Mouse (Mus musculus): ENCODE results near the gene Lmntd1. TPM values are rescaled to one million over a fixed set of nuclear protein-coding genes. Genes with fewer than 3 reads are reported as not detected.

The Lmntd1 gene
- polyA plus RNA-seq, 1 experiment from 2014 or later, result not detected

DNA sequence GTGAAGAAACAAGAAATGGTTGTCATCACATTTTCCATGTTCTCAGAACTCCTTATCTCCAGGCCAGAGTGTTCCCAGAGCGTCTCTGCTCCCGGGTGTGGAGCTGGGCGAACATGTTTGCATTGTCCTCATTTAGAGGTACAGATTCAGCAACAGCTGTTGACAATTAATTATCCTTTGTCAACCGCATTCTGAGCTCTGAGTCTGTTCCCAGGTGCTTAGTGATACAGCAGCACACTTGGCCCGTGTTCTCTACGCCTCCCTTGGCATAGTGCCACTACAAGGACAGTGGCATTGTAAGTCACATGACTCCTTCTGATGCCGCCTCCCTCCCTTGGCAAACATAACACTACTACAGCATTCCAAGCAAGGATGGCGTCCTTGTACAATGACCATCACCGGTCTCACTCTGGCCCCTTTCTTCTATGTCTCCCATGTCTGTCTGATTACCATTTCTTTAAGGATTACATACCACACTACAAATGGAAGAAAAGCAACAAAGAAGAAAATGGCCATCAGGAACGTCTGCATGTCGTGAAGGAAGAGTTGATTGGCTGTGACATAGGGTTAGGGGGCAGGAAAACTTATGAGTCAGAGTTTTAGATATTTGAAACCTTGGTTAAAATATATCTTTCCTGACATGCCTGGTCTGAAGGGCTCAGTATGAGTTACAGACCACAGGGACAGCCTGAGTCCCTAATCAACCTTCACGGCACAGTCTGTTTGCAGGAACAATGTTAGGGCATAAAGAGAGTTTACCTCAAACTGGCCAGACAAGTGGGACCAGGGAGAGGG, 231.3 kb downstream of the Lmntd1 start:
- H3K9ac ChIP-seq (replicated peaks), result no peak overlapping the region
- no peaks in the 10 kb centered on the region for H3K36me3 ChIP-seq (replicated peaks; ENCODE audit: insufficient read depth, low read length)
- DNase-seq, result no peak
- H3K27ac ChIP-seq (ENCODE audit: low read depth), result no peak overlapping the region
- ATAC-seq, result no peak
- WGBS (ENCODE audit: insufficient replicate concordance), result 71% methylated on average over 12 of the region's 12 CpGs
- TF ChIP-seq CTCF (IDR thresholded peaks at IDR 0.05; ENCODE audit: low read depth) (no peak), EP300 (IDR thresholded peaks at IDR 0.05; ENCODE audit: low read depth) (no peak)
- no peak overlapping the region for H3K4me3 ChIP-seq (ENCODE audit: low read depth, low read length)
- H3K9me3 ChIP-seq (ENCODE audit: low read length), result no peaks in the 10 kb centered on the region
- no peaks in the 10 kb centered on the region for H3K27me3 ChIP-seq (ENCODE audit: insufficient read depth, low read length)
- no peaks in the 10 kb centered on the region for H3K4me1 ChIP-seq (ENCODE audit: insufficient read depth)
- no peak overlapping the region for H3K4me2 ChIP-seq (ENCODE audit: low read depth, low read length)

DNA sequence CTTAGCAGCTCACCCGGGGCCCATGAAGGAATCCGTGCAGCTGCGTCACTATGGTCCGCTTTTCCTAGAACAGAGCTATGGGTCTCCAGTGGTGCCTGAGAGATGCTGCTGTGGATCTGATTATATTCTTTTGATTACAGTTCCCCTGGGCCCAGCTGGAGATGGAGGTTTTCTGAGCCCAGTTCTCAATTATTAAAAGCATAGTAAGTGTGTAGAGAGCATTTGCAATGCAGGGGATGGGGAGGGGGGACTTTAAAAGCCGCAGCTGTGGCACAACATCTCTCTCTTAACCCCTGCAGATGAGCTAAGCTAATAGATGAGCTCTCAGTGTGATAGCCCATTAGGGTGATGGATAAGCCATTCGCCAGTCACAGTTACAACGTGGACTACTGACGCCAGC, 233.2 kb downstream of the Lmntd1 start:
- Histone ChIP-seq H3K4me1 (ENCODE audit: insufficient read depth) (no peaks in the 10 kb centered on the region), H3K4me2 (ENCODE audit: low read depth, low read length) (no peak overlapping the region), H3K9ac (replicated peaks) (no peak overlapping the region), H3K9me3 (ENCODE audit: low read length) (no peaks in the 10 kb centered on the region), H3K27ac (ENCODE audit: low read depth) (no peak overlapping the region), H3K4me3 (ENCODE audit: low read depth, low read length) (no peak overlapping the region), H3K36me3 (replicated peaks; ENCODE audit: insufficient read depth, low read length) (no peaks in the 10 kb centered on the region), H3K27me3 (ENCODE audit: insufficient read depth, low read length) (no peaks in the 10 kb centered on the region)
- 83% methylated on average over 8 of the region's 8 CpGs for WGBS (ENCODE audit: insufficient replicate concordance)
- ATAC-seq (no peak), DNase-seq (no peak)
- TF ChIP-seq EP300 (IDR thresholded peaks at IDR 0.05; ENCODE audit: low read depth) (no peak), CTCF (IDR thresholded peaks at IDR 0.05; ENCODE audit: low read depth) (no peak)

DNA sequence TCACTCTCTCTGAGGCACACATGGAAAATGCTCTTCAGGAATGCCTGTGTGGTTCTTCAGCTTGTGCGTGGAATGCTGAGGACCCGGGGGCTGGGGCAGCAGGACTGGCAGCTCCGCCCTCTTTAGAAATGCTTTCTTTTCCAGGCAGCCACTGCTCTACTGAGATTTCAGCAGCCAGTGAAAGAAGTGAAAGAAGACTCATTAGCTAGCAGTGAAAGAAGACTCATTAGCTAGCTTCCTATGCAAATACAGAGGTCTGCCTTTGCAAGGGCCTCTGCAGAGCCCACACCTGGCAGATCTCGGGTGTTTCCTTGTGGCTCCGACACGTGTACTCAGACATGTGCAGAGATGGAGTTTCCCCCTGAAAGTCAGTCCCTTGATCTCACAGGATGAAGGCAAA, 234.9 kb downstream of the Lmntd1 start:
- no peak overlapping the region for H3K27ac ChIP-seq (ENCODE audit: low read depth)
- no peaks in the 10 kb centered on the region for H3K36me3 ChIP-seq (replicated peaks; ENCODE audit: insufficient read depth, low read length)
- no peaks in the 10 kb centered on the region for H3K27me3 ChIP-seq (ENCODE audit: insufficient read depth, low read length)
- no peaks in the 10 kb centered on the region for H3K4me1 ChIP-seq (ENCODE audit: insufficient read depth)
- ATAC-seq, result no peak
- DNase-seq, result no peak
- H3K4me2 ChIP-seq (ENCODE audit: low read depth, low read length), result no peak overlapping the region
- H3K9ac ChIP-seq (replicated peaks), result no peak overlapping the region
- 37% methylated on average over 6 of the region's 6 CpGs for WGBS (ENCODE audit: insufficient replicate concordance)
- no peaks in the 10 kb centered on the region for H3K9me3 ChIP-seq (ENCODE audit: low read length)
- H3K4me3 ChIP-seq (ENCODE audit: low read depth, low read length), result no peak overlapping the region
- TF ChIP-seq CTCF (IDR thresholded peaks at IDR 0.05; ENCODE audit: low read depth) (no peak), EP300 (IDR thresholded peaks at IDR 0.05; ENCODE audit: low read depth) (no peak)

- ATAC-seq (no peak), DNase-seq (no peak)
- Histone ChIP-seq H3K36me3 (replicated peaks; ENCODE audit: insufficient read depth, low read length) (no peaks in the 10 kb centered on the region), H3K9me3 (ENCODE audit: low read length) (no peaks in the 10 kb centered on the region), H3K4me2 (ENCODE audit: low read depth, low read length) (no peak overlapping the region), H3K4me1 (ENCODE audit: insufficient read depth) (no peaks in the 10 kb centered on the region), H3K27ac (ENCODE audit: low read depth) (no peak overlapping the region), H3K27me3 (ENCODE audit: insufficient read depth, low read length) (no peaks in the 10 kb centered on the region), H3K4me3 (ENCODE audit: low read depth, low read length) (no peak overlapping the region), H3K9ac (replicated peaks) (no peak overlapping the region)
- 31% methylated on average over 4 of the region's 4 CpGs for WGBS (ENCODE audit: insufficient replicate concordance)
- TF ChIP-seq CTCF (IDR thresholded peaks at IDR 0.05; ENCODE audit: low read depth) (no peak), EP300 (IDR thresholded peaks at IDR 0.05; ENCODE audit: low read depth) (no peak)
Measured at GRCm38 (mm10) chr6:145378689-145379088, 235.4 kb downstream of the Lmntd1 start.

DNA sequence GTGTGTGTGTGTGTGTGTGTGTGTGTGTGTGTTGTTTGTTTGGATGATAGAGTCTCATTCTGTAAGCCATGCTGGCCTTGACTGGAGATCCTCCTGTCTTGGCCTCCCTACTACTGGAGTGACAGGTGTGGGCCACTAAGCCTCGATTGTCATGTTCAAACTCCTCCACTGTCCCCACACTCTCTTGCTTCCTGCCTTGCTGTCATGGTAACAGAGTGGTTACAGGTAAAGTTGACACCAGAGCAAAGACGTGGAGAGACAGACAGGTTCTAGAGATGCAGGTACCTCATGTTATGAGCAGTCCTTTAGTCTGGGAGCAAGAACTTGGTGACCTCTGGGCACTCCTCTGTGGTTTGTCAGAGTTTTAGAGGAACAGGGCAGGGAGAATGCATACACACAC, 239.7 kb downstream of the Lmntd1 start:
- H3K27ac ChIP-seq (ENCODE audit: low read depth), result no peak overlapping the region
- 56% methylated on average over 2 of the region's 2 CpGs for WGBS (ENCODE audit: insufficient replicate concordance)
- no peak overlapping the region for H3K4me2 ChIP-seq (ENCODE audit: low read depth, low read length)
- no peaks in the 10 kb centered on the region for H3K36me3 ChIP-seq (replicated peaks; ENCODE audit: insufficient read depth, low read length)
- H3K4me3 ChIP-seq (ENCODE audit: low read depth, low read length), result no peak overlapping the region
- H3K9ac ChIP-seq (replicated peaks), result no peak overlapping the region
- no peaks in the 10 kb centered on the region for H3K9me3 ChIP-seq (ENCODE audit: low read length)
- no peak for TF ChIP-seq EP300 (IDR thresholded peaks at IDR 0.05; ENCODE audit: low read depth)
- no peak for TF ChIP-seq CTCF (IDR thresholded peaks at IDR 0.05; ENCODE audit: low read depth)
- no peak for DNase-seq
- H3K4me1 ChIP-seq (ENCODE audit: insufficient read depth), result no peaks in the 10 kb centered on the region
- H3K27me3 ChIP-seq (ENCODE audit: insufficient read depth, low read length), result no peaks in the 10 kb centered on the region
- ATAC-seq, result no peak

DNA sequence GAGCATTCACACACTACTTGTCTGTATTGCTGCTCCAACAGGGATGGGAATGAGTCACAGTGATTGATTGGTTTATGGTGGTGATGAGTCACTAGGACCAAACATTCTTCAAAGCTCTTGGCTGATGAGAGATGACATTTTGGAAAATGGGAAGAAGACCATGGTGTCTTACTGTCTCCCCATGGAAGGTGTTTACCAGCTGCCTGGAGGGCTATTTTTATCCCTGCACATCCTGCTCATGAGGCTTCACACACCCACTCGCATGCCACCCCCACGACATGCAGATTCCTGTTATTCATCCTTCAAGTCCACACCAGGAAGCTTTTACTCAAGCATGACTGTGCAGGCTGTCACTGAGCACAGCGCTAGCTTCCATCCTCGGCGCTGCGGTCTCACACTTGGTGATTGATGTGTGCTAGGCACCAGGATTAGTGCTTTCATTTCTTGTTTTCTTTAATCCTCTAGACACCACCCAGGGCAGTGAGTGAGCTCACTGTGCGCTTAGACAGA, 240.4 kb downstream of the Lmntd1 start:
- no peak for ATAC-seq
- DNase-seq, result no peak
- WGBS (ENCODE audit: insufficient replicate concordance), result 38% methylated on average over 7 of the region's 7 CpGs
- Histone ChIP-seq H3K27ac (ENCODE audit: low read depth) (no peak overlapping the region), H3K9ac (replicated peaks) (no peak overlapping the region), H3K36me3 (replicated peaks; ENCODE audit: insufficient read depth, low read length) (no peaks in the 10 kb centered on the region), H3K4me1 (ENCODE audit: insufficient read depth) (no peaks in the 10 kb centered on the region), H3K4me3 (ENCODE audit: low read depth, low read length) (no peak overlapping the region), H3K27me3 (ENCODE audit: insufficient read depth, low read length) (no peaks in the 10 kb centered on the region), H3K4me2 (ENCODE audit: low read depth, low read length) (no peak overlapping the region), H3K9me3 (ENCODE audit: low read length) (no peaks in the 10 kb centered on the region)
- TF ChIP-seq EP300 (IDR thresholded peaks at IDR 0.05; ENCODE audit: low read depth) (no peak), CTCF (IDR thresholded peaks at IDR 0.05; ENCODE audit: low read depth) (no peak)

Measured in liver, postnatal 0 days (tissue).